Mouse (Mus musculus) G1E (cell line): ENCODE data around the gene Pald1. TPM values are rescaled to one million over a fixed set of nuclear protein-coding genes. Genes with fewer than 3 reads are reported as not detected.

Source experiments
- ATAC-seq: 2 replicates; pipeline ENCODE4 v1.8.0; 2016; ENCODE audit warnings: mild to moderate bottlenecking; ENCODE audit not compliant: insufficient number of reproducible peaks, poor library complexity, low FRiP score, severe bottlenecking; ENCODE audit errors: extremely low read depth
- DNase-seq: peaks from one replicate; pipeline ENCODE4 v3.0.0; 2012; ENCODE audit warnings: low spot score
- H3K27me3 ChIP-seq: 2 replicates; pipeline ENCODE4 v1.6.1; 2012; ENCODE audit warnings: mild to moderate bottlenecking, low read length, inconsistent platforms; ENCODE audit not compliant: insufficient read depth
- H3K36me3 ChIP-seq: replicated peaks from 2 replicates; pipeline ENCODE3; 2012; ENCODE audit warnings: mild to moderate bottlenecking, inconsistent platforms
- H3K4me1 ChIP-seq: 2 replicates; pipeline ENCODE4 v1.6.1; 2012; ENCODE audit warnings: low read depth, low read length, inconsistent platforms, mixed read lengths; ENCODE audit not compliant: insufficient read depth
- H3K4me3 ChIP-seq: 2 replicates; pipeline ENCODE4 v1.5.1; 2012; ENCODE audit warnings: low read depth, mild to moderate bottlenecking, inconsistent platforms, low read length, moderate library complexity, mixed read lengths
- H3K9me3 ChIP-seq: replicated peaks from 2 replicates; pipeline ENCODE4 v1.6.1; 2012; ENCODE audit warnings: inconsistent platforms
- CTCF ChIP-seq: IDR thresholded peaks from 2 replicates; pipeline ENCODE4 v1.5.1; 2012; ENCODE audit warnings: low read depth, low read length, inconsistent platforms, mixed read lengths
- GATA1 ChIP-seq: IDR thresholded peaks from 2 replicates; pipeline ENCODE4 v1.6.1; 2012; ENCODE audit warnings: borderline replicate concordance, low read length, inconsistent platforms, mixed read lengths
- GATA2 ChIP-seq: IDR thresholded peaks from 2 replicates; pipeline ENCODE4 v1.6.1; 2012; ENCODE audit warnings: low read depth, low read length, inconsistent platforms, borderline replicate concordance
- POLR2AphosphoS5 ChIP-seq: IDR thresholded peaks from 2 replicates; pipeline ENCODE4 v1.6.1; 2012; ENCODE audit warnings: low read depth, low read length, inconsistent platforms; ENCODE audit not compliant: insufficient replicate concordance
- TAL1 ChIP-seq: conservative IDR thresholded peaks from 2 replicates; pipeline ENCODE4 v1.6.1; 2012; ENCODE audit warnings: low read depth, low read length, inconsistent platforms, mixed read lengths
- polyA plus RNA-seq: library from polyadenylated mRNA; stranded (reverse); fragments of >175 nt; gene quantifications from 2 replicates; pipeline ENCODE4 v1.2.3, GENCODE M21; 2012
- total RNA-seq, 2 experiments: library from RNA; stranded (forward) in 1 of 2; stranded (reverse) in 1 of 2; fragments of 200-1000 nt in 1 of 2; fragments of >200 nt in 1 of 2; fragmentation: Nextera tagmentation in 1 of 2; gene quantifications; 2 replicates each; pipeline ENCODE4 v1.2.3; 2014 to 2017

Gene Pald1
- total and polyA plus RNA-seq, 3 experiments, result 0.03 TPM; not detected in 2

- Histone ChIP-seq H3K27me3 (no peaks in the 10 kb centered on the region), H3K4me1 (no peaks in the 10 kb centered on the region), H3K9me3 (no peaks in the 10 kb centered on the region), H3K4me3 (no peak overlapping the region), H3K36me3 (no peaks in the 10 kb centered on the region)
- ATAC-seq (no peak), DNase-seq (no peak)
- TF ChIP-seq GATA2 (no peak), TAL1 (no peak), GATA1 (no peak), POLR2AphosphoS5 (no peak), CTCF (no peak)
These were observed 11.3 kb upstream of the Pald1 start for GRCm38 (mm10) chr10:61394476-61395136.

GRCm38 (mm10) chr10:61392584-61392983 is 9.3 kb upstream of the Pald1 start:
- DNase-seq (no peak), ATAC-seq (no peak)
- Histone ChIP-seq H3K9me3 (no peaks in the 10 kb centered on the region), H3K4me1 (no peaks in the 10 kb centered on the region), H3K27me3 (no peaks in the 10 kb centered on the region), H3K36me3 (no peaks in the 10 kb centered on the region), H3K4me3 (no peak overlapping the region)
- TF ChIP-seq TAL1 (no peak), CTCF (no peak), GATA2 (no peak), GATA1 (no peak), POLR2AphosphoS5 (no peak)

GRCm38 (mm10) chr10:61390148-61390547 is 6.8 kb upstream of the Pald1 start:
- H3K27me3 ChIP-seq, result no peaks in the 10 kb centered on the region; the same call in 1 of the 2 replicates
- no peak overlapping the region for H3K4me3 ChIP-seq
- H3K9me3 ChIP-seq, result no peaks in the 10 kb centered on the region
- DNase-seq (no peak), ATAC-seq (no peak)
- no peaks in the 10 kb centered on the region for H3K4me1 ChIP-seq
- no peak for TF ChIP-seq GATA1
- TF ChIP-seq GATA2, result no peak
- no peak for TF ChIP-seq CTCF
- TF ChIP-seq POLR2AphosphoS5, result no peak
- no peak for TF ChIP-seq TAL1
- no peaks in the 10 kb centered on the region for H3K36me3 ChIP-seq

- DNase-seq, result no peak
- ATAC-seq, result no peak
- H3K4me1 ChIP-seq, result no peaks in the 10 kb centered on the region
- no peaks in the 10 kb centered on the region for H3K36me3 ChIP-seq
- H3K4me3 ChIP-seq, result no peak overlapping the region
- no peaks in the 10 kb centered on the region for H3K9me3 ChIP-seq
- H3K27me3 ChIP-seq, result peaks cover 1% of the 10 kb centered on the region
- TF ChIP-seq CTCF, result no peak
These were observed 5.7 kb upstream of the Pald1 start for GRCm38 (mm10) chr10:61389020-61389419.

- Histone ChIP-seq H3K36me3 (no peaks in the 10 kb centered on the region), H3K27me3 (peaks cover 25% of the 10 kb centered on the region), H3K9me3 (no peaks in the 10 kb centered on the region), H3K4me1 (peaks cover 2% of the 10 kb centered on the region; the same call in 1 of the 2 replicates), H3K4me3 (no peak overlapping the region)
- no peak for DNase-seq
- no peak for ATAC-seq
- TF ChIP-seq GATA2 (no peak), CTCF (no peak), TAL1 (no peak), POLR2AphosphoS5 (no peak), GATA1 (no peak)
These were observed 3.0 kb upstream of the Pald1 start for GRCm38 (mm10) chr10:61386284-61386683.

- Histone ChIP-seq H3K9me3 (no peaks in the 10 kb centered on the region), H3K4me1 (peaks cover 2% of the 10 kb centered on the region; the same call in 1 of the 2 replicates), H3K36me3 (no peaks in the 10 kb centered on the region), H3K4me3 (no peak overlapping the region), H3K27me3 (peaks cover 28% of the 10 kb centered on the region)
- ATAC-seq (no peak), DNase-seq (no peak)
- TF ChIP-seq GATA2 (no peak), TAL1 (no peak), CTCF (no peak), GATA1 (no peak), POLR2AphosphoS5 (no peak)
These were observed 1.8 kb upstream of the Pald1 start for GRCm38 (mm10) chr10:61385174-61385573.
